Mouse (Mus musculus) natural killer cell, adult 2 months (primary cell): ENCODE results near the gene Cct5.

Experiments
- DNase-seq, 2 experiments: peaks; one replicate each; pipeline ENCODE4 v3.0.0; 2022; ENCODE audit warnings: low spot score in 2 of 2

Gene Cct5

DNA sequence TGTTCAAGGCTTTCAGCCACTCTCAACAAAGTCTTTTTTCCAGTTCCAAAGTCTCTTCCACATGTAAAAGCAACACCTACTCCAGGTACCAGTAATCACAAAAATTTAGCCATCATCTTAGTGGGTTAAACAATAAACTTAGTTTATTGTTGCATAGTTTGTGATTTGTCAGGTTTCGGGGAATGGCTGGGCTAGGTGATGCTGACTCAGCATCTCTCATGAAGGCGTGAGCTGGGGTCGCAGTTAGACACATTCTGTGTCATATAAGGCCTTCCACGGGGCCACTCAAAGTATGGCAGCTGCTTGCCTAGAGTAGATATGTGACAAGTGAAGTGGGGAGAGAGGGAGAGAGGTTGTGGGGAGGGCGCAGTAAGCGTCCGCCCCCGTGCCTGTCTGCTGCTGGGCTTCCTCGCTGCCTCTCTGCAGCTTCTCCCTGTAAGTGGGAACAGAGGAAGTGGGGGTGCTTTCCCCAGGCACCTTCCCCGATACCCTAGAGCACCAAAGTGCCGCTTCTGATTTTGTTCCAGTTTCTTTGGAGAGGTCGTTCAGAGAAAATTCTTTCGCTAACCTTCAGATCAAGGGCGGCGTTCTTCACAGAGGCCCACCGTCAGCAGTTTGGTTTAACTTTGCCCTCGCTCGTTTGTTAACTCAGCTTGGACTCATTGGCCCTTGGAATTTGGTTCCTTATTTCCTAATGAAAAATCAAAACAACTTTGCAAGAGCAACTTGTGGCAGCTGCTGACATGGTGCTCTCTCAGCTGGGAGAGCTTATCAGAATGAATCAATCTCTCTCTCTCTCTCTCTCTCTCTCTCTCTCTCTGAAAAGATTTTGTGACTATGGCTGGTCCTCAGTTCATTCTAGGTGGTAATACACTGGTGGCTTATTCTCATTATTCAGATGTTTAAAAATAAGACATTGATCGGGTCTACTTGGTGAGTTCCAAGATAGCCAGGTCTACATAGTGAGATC lies 37.7 kb downstream of the Cct5 start:
- DNase-seq: no peak

DNA sequence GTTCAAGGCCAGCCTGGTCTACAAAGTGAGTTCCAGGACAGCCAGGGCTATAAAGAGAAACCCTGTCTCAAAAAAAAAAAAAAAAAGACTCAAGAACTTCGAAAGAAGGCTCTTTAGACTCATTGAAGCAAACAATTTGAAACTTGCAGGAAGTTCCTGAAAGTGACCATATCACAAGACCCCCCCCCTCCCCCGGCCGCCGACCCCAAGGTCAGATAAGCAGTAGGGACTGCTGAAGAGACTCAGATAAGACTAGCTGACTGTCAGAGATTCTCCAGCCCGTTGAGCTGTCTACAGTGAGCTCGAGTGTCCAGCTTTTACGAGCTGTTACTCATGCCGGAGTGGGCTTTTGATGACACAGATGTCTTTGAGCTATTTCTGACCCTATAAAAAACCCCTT lies 38.8 kb downstream of the Cct5 start:
- DNase-seq: no peak

DNA sequence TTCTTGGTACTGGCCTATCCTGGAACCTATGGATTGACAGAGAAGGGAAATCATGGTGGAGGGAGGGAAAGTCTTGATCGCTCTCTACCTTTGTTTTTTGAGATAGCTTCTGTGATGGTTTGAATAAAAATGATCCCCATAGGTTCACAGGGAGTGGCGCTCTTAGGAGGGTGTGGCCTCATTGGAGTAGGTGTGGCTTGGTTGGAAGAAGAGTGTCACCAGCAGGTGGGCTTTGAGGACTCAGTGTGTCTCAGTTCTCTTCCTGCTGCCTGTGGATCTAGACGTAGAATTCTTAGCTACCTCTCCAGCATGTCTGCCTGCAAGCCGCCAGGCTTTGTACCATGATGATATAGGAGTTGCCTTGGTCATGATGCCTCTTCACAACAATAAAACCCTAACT lies 39.6 kb downstream of the Cct5 start:
- no peak for DNase-seq

DNA sequence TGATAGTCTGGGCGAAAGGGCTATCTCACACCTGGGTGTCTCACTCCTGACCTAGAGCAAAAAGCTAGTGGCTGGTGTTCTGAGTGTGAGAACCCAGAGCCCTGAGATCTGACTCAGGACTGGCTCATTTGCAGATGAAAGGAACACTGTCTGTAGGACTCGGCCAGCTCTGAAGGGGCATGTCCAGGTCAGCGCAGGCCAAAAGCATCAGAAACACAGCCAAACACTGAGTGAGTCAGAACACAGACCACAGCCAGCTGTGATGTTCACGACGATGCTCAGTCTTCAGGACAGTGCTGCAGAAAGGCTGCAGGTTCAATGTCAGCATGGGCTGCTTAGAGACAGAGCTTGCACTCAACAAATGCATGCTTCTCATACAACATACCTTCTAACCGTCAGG lies 40.2 kb downstream of the Cct5 start:
- no peak for DNase-seq

DNA sequence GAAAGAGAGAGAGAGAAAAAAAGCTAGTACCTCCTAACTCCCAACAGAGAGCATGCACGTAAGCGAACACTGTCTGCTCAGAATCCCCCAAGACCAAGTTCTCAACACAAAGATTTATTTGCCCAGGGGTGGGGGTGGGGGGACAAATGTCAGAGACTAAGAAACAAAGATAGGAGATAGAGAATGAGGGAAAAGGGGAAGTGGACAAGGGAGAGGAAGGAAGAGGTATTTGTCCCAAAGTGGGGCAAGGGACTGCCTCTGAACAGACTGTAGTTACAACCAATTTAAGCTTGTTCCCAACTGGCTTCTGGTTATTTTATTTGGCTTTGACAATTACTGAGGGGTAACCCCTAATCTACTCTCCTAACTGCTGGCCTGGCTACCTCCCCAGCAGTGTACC lies 46.7 kb downstream of the Cct5 start:
- no peak for DNase-seq

DNA sequence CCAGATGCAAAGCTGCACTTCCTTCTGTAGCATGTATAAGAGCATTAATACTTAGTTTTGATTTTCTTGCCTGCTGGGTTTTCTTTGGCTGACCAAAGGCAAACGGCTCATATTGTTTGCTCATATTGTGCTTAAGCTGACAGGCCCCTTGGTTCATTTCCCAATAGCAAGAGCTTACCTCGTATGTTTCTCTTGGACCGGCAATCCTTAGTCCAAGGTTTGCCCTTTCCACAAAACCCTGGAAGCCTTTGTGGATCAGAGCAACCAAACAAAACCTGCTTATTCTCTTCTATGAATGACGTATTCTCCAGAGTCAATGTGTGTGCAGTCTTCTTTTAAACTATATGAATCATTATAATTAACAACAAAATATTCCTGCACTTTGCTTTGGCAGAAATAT lies 51.2 kb downstream of the Cct5 start:
- DNase-seq: no peak

DNA sequence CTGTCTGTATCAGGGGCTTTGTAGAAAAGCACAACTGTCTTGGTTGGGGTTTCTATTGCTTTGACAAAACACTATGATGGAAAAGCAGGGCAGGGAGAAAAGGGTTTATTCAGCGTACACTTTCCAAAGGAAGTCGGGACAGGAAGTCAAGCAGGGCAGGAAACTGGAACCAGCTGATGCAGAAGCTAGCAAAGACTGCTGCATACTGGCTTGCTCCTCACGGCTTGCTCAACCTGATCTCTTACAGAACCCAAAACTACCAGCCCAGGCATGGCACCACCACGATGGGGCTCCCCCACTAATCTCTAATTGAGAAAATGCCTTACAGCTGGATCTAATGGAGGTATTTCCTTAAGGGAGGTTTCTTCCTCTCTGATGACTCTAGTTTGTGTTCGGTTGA lies 54.2 kb downstream of the Cct5 start:
- no peak for DNase-seq

DNA sequence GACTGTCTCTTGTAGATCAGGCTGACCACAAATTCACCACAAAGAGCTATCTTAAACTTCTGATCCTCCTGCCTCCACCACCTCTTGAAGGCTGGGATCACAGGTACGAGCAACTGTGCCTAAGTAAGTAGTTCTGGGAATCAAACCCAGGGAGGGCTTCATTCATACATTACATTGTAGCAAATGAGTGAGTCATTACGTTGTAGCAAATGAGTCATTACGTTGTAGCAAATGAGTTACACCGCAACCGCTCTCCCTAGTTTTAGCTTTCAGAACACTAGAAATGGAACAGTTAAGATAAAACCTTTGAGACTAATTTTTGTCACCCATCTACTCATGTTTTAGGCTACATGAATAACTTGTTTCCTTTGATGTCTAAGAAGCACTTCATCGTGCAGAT lies 55.3 kb downstream of the Cct5 start:
- DNase-seq: no peak

DNA sequence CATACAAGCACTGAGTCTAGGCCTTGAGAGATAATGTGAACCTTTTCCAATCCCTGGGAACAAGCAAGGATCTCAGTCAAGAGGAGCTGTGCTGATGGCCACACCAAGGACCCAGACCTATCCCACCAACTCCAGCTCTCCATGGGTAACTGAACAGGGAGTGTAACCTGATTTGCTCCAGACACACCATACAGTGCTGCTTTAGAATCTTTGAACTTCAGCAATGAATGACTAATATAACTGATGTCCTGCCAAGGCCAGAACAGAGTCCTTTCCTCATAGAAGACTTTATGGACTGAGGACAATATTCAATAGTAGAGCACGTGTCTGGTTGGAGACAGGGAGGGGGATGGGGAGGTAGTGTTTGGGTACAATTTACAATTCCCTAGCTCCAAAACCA lies 56.5 kb downstream of the Cct5 start:
- no peak for DNase-seq

DNA sequence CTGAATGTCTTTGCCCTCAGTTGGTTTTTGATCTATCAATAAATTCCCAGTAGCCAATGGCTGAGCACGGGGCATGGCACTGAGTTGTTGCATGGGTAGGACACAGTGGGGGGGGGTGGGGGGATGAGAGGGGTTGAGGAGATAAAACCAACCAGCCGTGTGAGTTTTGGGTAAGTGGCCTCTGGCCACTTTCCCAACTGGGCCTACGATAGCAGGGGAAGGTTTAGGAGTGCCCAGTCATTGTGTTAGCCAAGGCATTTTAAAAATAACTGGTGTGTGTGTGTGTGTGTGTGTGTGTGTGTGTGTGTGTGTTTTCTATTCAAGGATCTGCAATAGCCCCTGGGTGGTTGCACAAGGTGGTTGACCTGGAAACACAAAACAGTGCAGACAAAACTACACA lies 58.4 kb downstream of the Cct5 start:
- no peak for DNase-seq

DNA sequence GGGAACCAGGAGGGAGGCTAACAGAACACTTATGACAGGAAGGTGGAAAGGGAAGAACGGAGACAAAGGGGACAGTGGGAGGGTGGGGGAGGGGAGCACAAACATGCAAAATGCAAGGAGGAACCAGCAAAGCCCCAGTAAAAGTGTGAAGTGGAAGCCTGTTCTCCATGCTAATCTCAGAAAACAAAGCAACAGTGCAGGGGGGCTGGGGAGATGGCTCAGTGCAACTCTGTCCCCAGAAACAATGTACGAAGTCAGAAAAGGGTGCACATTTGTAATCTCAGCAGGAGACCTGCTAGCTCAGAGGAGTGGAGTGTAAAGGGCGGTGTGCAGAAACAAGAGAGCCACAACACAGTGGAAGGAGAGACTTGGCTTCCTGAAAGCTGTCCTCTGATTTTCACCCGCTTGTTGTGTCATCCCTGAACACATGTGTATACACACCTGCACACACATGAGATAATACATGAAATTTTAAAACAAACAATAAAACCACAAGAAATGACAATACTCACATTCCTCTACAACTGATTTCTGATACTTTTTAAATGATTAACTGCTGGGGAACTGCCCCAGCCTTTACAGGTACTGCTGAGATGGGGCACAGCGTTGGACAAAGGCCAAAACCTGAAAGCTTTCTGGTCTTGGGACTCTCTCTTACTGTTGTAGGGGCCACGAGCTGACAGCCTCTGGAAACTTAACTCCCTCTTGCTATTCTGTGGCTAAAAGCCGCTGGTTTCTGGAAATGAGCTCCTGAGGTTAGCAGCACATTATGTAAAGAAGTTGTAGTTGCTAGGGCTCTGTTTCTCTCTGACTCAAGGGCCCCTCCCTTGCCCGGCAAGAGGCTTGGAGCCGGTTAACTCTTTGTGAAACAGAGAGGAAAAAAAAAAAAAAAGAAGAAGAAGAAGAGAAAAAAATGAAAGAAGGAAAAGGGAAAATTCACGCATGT lies 59.3 kb downstream of the Cct5 start:
- DNase-seq: no peak
